In the genomic region with DNA sequence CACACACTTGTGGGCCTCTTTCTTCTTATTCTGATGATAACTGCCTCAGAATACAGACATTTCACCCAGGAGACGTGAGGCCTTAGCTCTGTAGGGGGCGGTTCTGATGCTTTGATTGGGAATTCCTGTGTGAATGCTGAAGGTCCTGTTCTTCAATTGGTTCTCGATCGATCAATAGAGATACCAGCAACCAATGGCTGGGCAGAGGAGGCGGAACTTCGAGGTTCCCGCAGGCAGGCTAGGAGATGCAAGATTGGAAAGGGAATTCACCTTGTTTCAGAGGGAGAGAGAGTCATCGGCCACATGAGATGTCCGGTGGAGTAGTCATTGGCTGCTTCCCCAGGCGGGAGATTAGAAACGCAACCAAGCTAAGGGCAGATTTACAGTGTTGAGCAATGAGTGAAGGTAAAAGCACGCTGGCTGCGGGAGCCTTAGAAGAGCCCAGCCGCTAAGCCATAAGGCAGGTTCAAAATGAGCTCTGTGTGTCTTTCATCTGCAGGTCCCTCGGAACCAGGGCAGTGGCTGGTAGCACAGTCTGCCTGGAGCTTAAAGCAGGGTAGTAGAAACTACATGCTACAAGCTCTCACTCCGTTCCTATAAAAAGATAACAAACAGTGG, we compare ENCODE assay signal across 9 mouse cellular contexts.
A peak's percentile ranks its signal among the peaks of the same experiment; 100 is the strongest.
DNase-seq lines count a peak whose midpoint lies in the region; ATAC-seq and TF ChIP-seq lines count a peak whose summit lies in the region.
"Had no signal": no experiment of that assay in that cellular context is flagged by ENCODE, and none has a peak within 500 bp of the region (broad histone marks: within the 10 kb centered on the region; RNA-seq: fewer than 3 reads in every experiment).

No protein-coding gene starts in this region.

- H3K27me3 ChIP-seq in kidney, embryonic 16.5 days (ENCODE audit: insufficient read depth, low read length) = no peaks in the 10 kb centered on the region
- no peaks in the 10 kb centered on the region for H3K27me3 ChIP-seq in kidney, adult 2 months (replicated peaks; ENCODE audit: control insufficient read depth, insufficient read depth, low read length)
- no peaks in the 10 kb centered on the region for H3K27me3 ChIP-seq in limb, embryonic 15.5 days

- peak; percentile 91 for ATAC-seq in kidney, embryonic 16.5 days (ENCODE audit: low FRiP score, low TSS enrichment)
- ATAC-seq in limb, embryonic 15.5 days (ENCODE audit: insufficient number of reproducible peaks, low FRiP score, low TSS enrichment, low read depth) = no peak

- no peak for TF ChIP-seq POLR2A in kidney, adult 2 months (IDR thresholded peaks at IDR 0.05; ENCODE audit: low read depth, low read length)

- no peak overlapping the region for H3K27ac ChIP-seq in kidney, embryonic 16.5 days (ENCODE audit: low read length)
- H3K27ac ChIP-seq in kidney, adult 2 months (ENCODE audit: insufficient read depth, low read depth, low read length) = no peak overlapping the region
- no peak overlapping the region for H3K27ac ChIP-seq in limb, embryonic 15.5 days

- peak overlapping the region; percentile 31 for H3K4me3 ChIP-seq in kidney, embryonic 16.5 days (ENCODE audit: low read length)
- no peak overlapping the region for H3K4me3 ChIP-seq in kidney, adult 2 months (ENCODE audit: insufficient read depth, low read depth, low read length)
- peak overlapping the region; percentile 33 for H3K4me3 ChIP-seq in limb, embryonic 15.5 days
- H3K4me3 ChIP-seq: megakaryocyte, embryonic 14.5 days had no signal

- H3K4me2 ChIP-seq in kidney, embryonic 16.5 days (replicated peaks; ENCODE audit: low read depth, low read length) = peak overlapping the region; percentile 48
- H3K4me2 ChIP-seq in limb, embryonic 15.5 days = peak overlapping the region; percentile 53

- no peaks in the 10 kb centered on the region for H3K9me3 ChIP-seq in kidney, embryonic 16.5 days (ENCODE audit: low read length)
- H3K9me3 ChIP-seq in limb, embryonic 15.5 days = no peaks in the 10 kb centered on the region
- H3K9me3 ChIP-seq: megakaryocyte, embryonic 14.5 days had no signal

- 18% methylated on average over 16 of the region's 16 CpGs for WGBS in kidney, embryonic 16.5 days
- WGBS in kidney, adult 2 months = 28% methylated on average over 16 of the region's 16 CpGs
- WGBS in limb, embryonic 15.5 days = 15% methylated on average over 16 of the region's 16 CpGs

- TF ChIP-seq CTCF in kidney, adult 2 months (conservative IDR thresholded peaks at IDR 0.05; ENCODE audit: insufficient read depth, insufficient read length, low read depth, low read length) = no peak

- no peaks in the 10 kb centered on the region for H3K36me3 ChIP-seq in kidney, embryonic 16.5 days (ENCODE audit: insufficient read depth, low read length)
- H3K36me3 ChIP-seq in kidney, adult 2 months (ENCODE audit: control insufficient read depth, insufficient read depth, low read length) = no peaks in the 10 kb centered on the region
- H3K36me3 ChIP-seq in limb, embryonic 15.5 days = no peaks in the 10 kb centered on the region

- no peak overlapping the region for H3K9ac ChIP-seq in kidney, embryonic 16.5 days (replicated peaks; ENCODE audit: low read length)
- no peak overlapping the region for H3K9ac ChIP-seq in limb, embryonic 15.5 days

- no peak for DNase-seq in kidney, adult 2 months
- DNase-seq in cerebellum, postnatal 14 days = peak; percentile 68 to 73
- DNase-seq in heart, postnatal 4 days = peak; percentile 32
- peak; percentile 76 for DNase-seq in right cerebral cortex, adult 18-20 months
- DNase-seq in thymus, postnatal 10 days (ENCODE audit: low spot score in 2 of 2) = no peak
- no peak for DNase-seq in thymus, postnatal 4 days

- peaks cover 4% of the 10 kb centered on the region; the same call in 1 of the 2 replicates for H3K4me1 ChIP-seq in kidney, embryonic 16.5 days (ENCODE audit: insufficient read depth, low read length)
- no peaks in the 10 kb centered on the region for H3K4me1 ChIP-seq in kidney, adult 2 months (ENCODE audit: control insufficient read depth, insufficient read depth, low read length)
- no peaks in the 10 kb centered on the region for H3K4me1 ChIP-seq in limb, embryonic 15.5 days

Comparison
In these comparisons a context has a peak if more than half of its experiments do, and no peak if none do; other contexts are left out.
1. DNase-seq: peak in cerebellum, postnatal 14 days (2 of 2), heart, postnatal 4 days (single experiment) and right cerebral cortex, adult 18-20 months (single experiment); none in kidney, adult 2 months (single experiment), thymus, postnatal 10 days (0 of 2) and thymus, postnatal 4 days (single experiment).